Mouse (Mus musculus) testis, adult 2 months (tissue): ENCODE measurements at regions not wholly inside any gene's neighbourhood (a gene's known extent, or its start where the extent isn't known, plus 50 kb on each side); places are given as distances from the start of the nearest gene placed in this dataset.

Source experiments
- H3K27ac ChIP-seq: fragments of 200-500 bp; 2 replicates; pipeline ENCODE4 v1.5.1; 2012; ENCODE audit warnings: low read depth, low read length; ENCODE audit not compliant: control insufficient read depth, insufficient read depth
- H3K27me3 ChIP-seq: fragments of 200-500 bp; 2 replicates; pipeline ENCODE4 v1.6.1; 2012; ENCODE audit warnings: mild to moderate bottlenecking, low read length, moderate library complexity; ENCODE audit not compliant: control insufficient read depth, insufficient read depth
- H3K36me3 ChIP-seq: fragments of 200-500 bp; 2 replicates; pipeline ENCODE4 v1.6.1; 2012; ENCODE audit warnings: mild to moderate bottlenecking, low read length; ENCODE audit not compliant: control insufficient read depth, insufficient read depth
- H3K4me1 ChIP-seq: fragments of 200-500 bp; 2 replicates; pipeline ENCODE4 v1.6.1; 2012; ENCODE audit warnings: low read length; ENCODE audit not compliant: control insufficient read depth, insufficient read depth
- H3K4me3 ChIP-seq: fragments of 200-500 bp; 2 replicates; pipeline ENCODE4 v1.5.1; 2012; ENCODE audit warnings: low read depth, mild to moderate bottlenecking, low read length, moderate library complexity, mixed read lengths; ENCODE audit not compliant: control insufficient read depth
- CTCF ChIP-seq: fragments of 200-500 bp; IDR thresholded peaks from 2 replicates; pipeline ENCODE4 v1.5.1; 2012; ENCODE audit warnings: low read depth, mild to moderate bottlenecking, inconsistent platforms, low read length, moderate library complexity; ENCODE audit not compliant: control insufficient read depth, insufficient read depth, insufficient replicate concordance
- POLR2A ChIP-seq: fragments of 200-500 bp; IDR thresholded peaks from 2 replicates; pipeline ENCODE4 v1.6.1; 2012; ENCODE audit warnings: low read depth, mild to moderate bottlenecking, inconsistent platforms, low read length, moderate library complexity; ENCODE audit not compliant: control insufficient read depth

DNA sequence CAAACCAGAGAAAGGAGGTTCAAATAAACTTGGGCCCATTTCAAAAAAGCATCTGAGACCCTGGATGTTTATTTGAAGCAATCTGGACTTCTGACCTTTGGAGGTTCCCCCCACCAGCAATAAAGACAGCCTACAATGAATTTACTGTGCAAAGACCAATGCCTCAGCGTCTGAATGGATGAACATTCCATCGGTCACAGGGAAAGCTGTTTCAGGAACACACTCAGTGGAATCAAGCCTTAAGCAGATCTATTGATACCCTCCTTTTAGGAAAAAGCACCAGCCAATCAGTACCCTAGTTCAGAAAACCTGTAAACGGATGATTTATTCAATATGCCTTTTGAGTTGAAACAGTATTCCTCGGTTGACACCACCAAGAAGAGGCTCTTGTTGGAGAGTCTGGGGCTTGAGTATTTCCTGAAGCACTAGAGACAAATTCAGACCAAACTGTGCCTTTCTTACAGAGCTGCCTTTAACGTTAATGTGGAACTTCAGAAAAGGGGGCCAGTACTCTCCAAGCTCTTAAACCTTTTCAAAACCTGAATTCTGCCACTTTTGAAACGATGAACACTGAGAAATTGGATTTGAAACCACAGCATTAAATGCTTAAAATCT is 148.1 kb downstream of the Alx1 start:
- H3K27ac ChIP-seq, result no peak overlapping the region
- no peak for TF ChIP-seq POLR2A
- TF ChIP-seq CTCF, result no peak
- H3K36me3 ChIP-seq, result no peaks in the 10 kb centered on the region
- no peaks in the 10 kb centered on the region for H3K27me3 ChIP-seq
- peaks cover 2% of the 10 kb centered on the region; the same call in 1 of the 2 replicates for H3K4me1 ChIP-seq
- H3K4me3 ChIP-seq, result no peak overlapping the region

DNA sequence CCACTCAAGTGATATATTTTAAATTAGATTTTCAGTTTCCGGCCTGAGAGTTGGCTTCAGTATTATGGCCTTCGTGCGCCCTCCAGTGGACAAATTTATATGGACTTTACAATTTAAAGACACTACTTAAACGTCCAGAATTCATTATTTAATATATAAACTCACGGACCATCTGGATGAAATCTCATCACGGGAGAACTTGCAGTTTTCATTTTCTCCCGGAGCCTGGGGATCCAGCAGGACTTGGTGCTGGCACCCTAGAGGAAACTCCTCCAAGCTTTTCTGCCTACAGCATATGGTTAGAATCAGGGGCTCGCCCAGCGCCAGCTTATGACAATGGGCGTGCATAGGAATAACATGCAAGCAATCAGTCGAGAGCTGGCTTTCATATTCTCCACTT is 152.0 kb downstream of the Alx1 start:
- TF ChIP-seq CTCF (no peak), POLR2A (no peak)
- Histone ChIP-seq H3K4me3 (no peak overlapping the region; the same call in 1 of the 2 replicates), H3K4me1 (peaks cover 2% of the 10 kb centered on the region; the same call in 1 of the 2 replicates), H3K36me3 (no peaks in the 10 kb centered on the region), H3K27me3 (no peaks in the 10 kb centered on the region), H3K27ac (no peak overlapping the region)

DNA sequence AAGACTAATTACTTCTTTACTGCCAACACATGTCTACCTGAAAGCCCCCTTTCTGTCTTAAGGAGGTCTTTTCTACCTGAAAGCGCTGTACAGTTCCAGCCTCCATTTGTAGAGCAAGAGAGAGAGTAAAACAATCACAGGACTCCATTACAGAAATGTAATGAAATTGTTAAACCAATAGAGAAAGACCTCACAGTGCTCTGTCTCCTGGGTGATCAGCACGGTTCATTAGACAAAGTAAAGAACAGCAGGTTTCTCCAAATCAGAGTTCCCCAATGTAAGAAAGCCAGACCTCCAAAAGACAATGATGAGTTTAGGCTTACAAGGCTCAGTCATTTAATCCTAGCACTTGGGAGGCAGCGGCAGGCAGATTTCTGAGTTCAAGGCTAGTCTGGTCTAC is 153.1 kb downstream of the Alx1 start:
- H3K4me1 ChIP-seq, result peaks cover 2% of the 10 kb centered on the region; the same call in 1 of the 2 replicates
- no peak overlapping the region for H3K4me3 ChIP-seq
- no peaks in the 10 kb centered on the region for H3K36me3 ChIP-seq
- no peak overlapping the region for H3K27ac ChIP-seq
- no peak for TF ChIP-seq POLR2A
- no peak for TF ChIP-seq CTCF
- H3K27me3 ChIP-seq, result no peaks in the 10 kb centered on the region

DNA sequence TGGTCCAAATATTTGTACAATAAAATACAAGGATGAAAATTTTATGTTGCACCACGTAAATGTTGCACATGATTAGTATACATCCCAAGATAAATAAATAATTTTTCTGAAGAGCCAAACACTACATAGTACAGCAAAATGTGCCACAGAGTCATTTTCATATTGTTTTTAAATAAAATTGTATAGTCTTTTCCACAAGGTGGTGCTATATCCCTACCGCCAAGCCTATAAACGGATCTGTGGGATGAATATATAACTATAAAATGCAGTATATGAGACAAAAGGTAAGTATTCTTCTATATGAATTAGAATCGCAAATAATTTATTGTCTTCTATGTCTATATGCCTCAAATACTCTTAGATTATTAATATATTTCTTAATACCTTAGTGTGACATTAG is 163.1 kb downstream of the Alx1 start:
- no peak for TF ChIP-seq CTCF
- H3K4me3 ChIP-seq, result no peak overlapping the region
- no peaks in the 10 kb centered on the region for H3K36me3 ChIP-seq
- H3K4me1 ChIP-seq, result no peaks in the 10 kb centered on the region
- H3K27ac ChIP-seq, result no peak overlapping the region
- H3K27me3 ChIP-seq, result no peaks in the 10 kb centered on the region

DNA sequence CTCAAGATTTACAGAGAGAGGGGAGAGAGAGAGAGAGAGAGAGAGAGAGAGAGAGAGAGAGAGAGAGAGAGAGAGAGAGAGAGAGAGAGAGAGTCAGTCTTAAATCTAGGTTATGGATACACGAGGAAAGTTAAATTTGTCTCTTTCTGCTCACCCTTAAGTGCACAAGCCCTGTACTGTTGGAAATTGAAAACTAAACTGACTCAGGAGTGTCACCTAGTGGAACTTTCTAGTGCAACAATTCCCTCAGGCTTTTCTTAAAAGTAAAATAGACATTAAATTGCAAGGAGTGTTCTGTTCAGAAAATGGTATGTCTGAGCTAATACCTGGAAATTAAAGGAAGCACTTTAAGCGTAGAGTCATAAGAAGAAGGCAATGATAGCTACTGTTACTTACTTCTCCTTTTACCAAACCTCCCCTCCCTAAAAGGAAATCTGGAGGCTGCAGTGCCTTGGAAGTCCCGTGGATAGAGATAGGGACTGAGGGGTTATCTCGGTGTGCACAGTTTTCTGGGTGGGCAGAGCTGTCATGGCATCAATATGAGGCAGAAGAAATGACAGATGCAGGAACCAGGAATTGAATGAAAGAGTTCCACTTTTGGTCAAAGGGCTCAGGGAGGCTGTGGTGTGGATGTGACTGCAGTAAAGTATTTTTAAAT is 193.3 kb downstream of the Alx1 start:
- TF ChIP-seq POLR2A (no peak), CTCF (no peak)
- H3K4me3 ChIP-seq, result no peak overlapping the region
- H3K36me3 ChIP-seq, result no peaks in the 10 kb centered on the region
- no peak overlapping the region for H3K27ac ChIP-seq
- no peaks in the 10 kb centered on the region for H3K4me1 ChIP-seq
- H3K27me3 ChIP-seq, result no peaks in the 10 kb centered on the region

DNA sequence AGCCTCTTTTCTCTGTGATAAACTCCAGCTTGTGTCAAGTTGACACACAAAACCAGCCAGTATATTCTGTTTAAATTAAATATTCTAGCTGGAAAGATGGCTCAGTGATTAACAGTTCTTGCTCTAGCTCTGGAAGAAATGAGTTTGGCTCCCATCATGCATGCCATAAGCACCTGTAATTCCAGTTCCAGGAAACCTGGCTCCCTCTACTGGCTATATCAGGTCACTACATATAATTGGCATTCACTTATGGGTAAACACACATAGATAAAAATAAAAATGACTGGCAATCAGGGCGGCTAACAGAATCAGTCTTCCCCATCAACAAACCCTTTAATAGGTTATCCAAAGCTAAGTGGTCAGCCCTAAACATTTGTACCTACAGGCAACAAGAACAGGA is 194.2 kb downstream of the Alx1 start:
- no peaks in the 10 kb centered on the region for H3K4me1 ChIP-seq
- no peak overlapping the region for H3K27ac ChIP-seq
- peak; percentile 19; the same call in 1 of the 2 replicates for TF ChIP-seq CTCF
- no peak for TF ChIP-seq POLR2A
- H3K36me3 ChIP-seq, result no peaks in the 10 kb centered on the region
- no peaks in the 10 kb centered on the region for H3K27me3 ChIP-seq
- H3K4me3 ChIP-seq, result no peak overlapping the region

DNA sequence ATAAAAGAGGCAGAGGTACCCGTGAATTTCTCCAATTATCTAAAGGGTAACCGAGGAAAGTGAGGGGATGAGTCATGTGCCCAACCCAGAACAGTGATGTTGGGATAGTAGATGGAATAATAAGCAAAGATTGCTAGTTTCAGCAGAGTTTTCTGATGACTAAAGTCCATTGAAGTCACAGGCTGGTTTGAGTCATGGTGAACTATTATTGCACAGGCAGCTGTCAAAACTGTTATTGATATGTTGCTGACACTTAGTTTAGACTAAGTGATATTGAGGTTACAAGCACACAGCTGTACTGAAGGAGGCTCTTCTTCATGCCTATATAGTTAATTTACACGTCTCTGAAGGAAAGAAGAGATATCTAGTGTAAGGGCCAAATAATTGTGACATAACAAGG is 200.4 kb downstream of the Alx1 start:
- Histone ChIP-seq H3K4me1 (no peaks in the 10 kb centered on the region), H3K27me3 (no peaks in the 10 kb centered on the region), H3K4me3 (no peak overlapping the region), H3K27ac (no peak overlapping the region), H3K36me3 (no peaks in the 10 kb centered on the region)
- no peak for TF ChIP-seq POLR2A
- no peak for TF ChIP-seq CTCF
